Mouse (Mus musculus): Measurements from ENCODE around the gene Lix1. TPM values are rescaled to one million over a fixed set of nuclear protein-coding genes. Genes with fewer than 3 reads are reported as not detected.

The Lix1 gene
- polyA plus RNA-seq, 1 experiment from 2014 or later: 0.25 TPM

- TF ChIP-seq EP300 (IDR thresholded peaks at IDR 0.05; ENCODE audit: low read depth) (no peak), CTCF (IDR thresholded peaks at IDR 0.05; ENCODE audit: low read depth) (0 out of 2 replicates have a peak, but pooled peaks have one; percentile 18)
- Histone ChIP-seq H3K4me3 (ENCODE audit: low read depth, low read length) (no peak overlapping the region), H3K9me3 (ENCODE audit: low read length) (no peaks in the 10 kb centered on the region), H3K4me1 (ENCODE audit: insufficient read depth) (no peaks in the 10 kb centered on the region), H3K4me2 (ENCODE audit: low read depth, low read length) (no peak overlapping the region), H3K9ac (replicated peaks) (no peak overlapping the region), H3K36me3 (replicated peaks; ENCODE audit: insufficient read depth, low read length) (peaks cover 46% of the 10 kb centered on the region), H3K27me3 (ENCODE audit: insufficient read depth, low read length) (no peaks in the 10 kb centered on the region), H3K27ac (ENCODE audit: low read depth) (no peak overlapping the region)
- WGBS (ENCODE audit: insufficient replicate concordance): 81% methylated on average over 2 of the region's 2 CpGs
- ATAC-seq (no peak), DNase-seq (no peak)
Measured at GRCm38 (mm10) chr17:17386117-17386516, 16.4 kb upstream of the Lix1 start.

GRCm38 (mm10) chr17:17391823-17392222 is 10.6 kb upstream of the Lix1 start:
- TF ChIP-seq EP300 (IDR thresholded peaks at IDR 0.05; ENCODE audit: low read depth) (no peak), CTCF (IDR thresholded peaks at IDR 0.05; ENCODE audit: low read depth) (no peak)
- no peaks in the 10 kb centered on the region for H3K27me3 ChIP-seq (ENCODE audit: insufficient read depth, low read length)
- H3K27ac ChIP-seq (ENCODE audit: low read depth): no peak overlapping the region
- ATAC-seq: no peak
- no peak overlapping the region for H3K4me2 ChIP-seq (ENCODE audit: low read depth, low read length)
- no peak for DNase-seq
- H3K9ac ChIP-seq (replicated peaks): no peak overlapping the region
- H3K4me1 ChIP-seq (ENCODE audit: insufficient read depth): no peaks in the 10 kb centered on the region
- H3K9me3 ChIP-seq (ENCODE audit: low read length): no peaks in the 10 kb centered on the region
- 71% methylated on average over 4 of the region's 4 CpGs for WGBS (ENCODE audit: insufficient replicate concordance)
- H3K4me3 ChIP-seq (ENCODE audit: low read depth, low read length): no peak overlapping the region
- peaks cover 32% of the 10 kb centered on the region for H3K36me3 ChIP-seq (replicated peaks; ENCODE audit: insufficient read depth, low read length)

DNA sequence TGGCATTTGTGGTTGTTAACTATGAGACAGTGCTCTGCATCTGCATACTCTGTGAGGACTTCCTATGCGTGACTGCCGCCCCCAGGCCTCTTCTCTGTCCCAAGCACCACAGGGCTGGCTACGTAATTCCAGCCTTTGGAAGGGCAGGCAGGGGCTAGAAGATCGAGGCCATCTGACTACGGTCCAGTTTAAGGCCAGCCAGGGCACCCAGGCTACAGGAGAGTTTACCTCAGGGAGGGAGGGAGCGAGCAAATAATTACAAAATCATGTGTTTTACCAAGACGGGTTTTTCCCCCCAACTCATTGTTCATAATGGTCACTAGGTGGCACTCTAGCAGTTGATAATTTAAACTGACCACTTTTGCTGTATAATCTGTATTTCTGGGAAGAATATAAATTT is 9.6 kb upstream of the Lix1 start:
- ATAC-seq: peak; percentile 75
- Histone ChIP-seq H3K4me3 (ENCODE audit: low read depth, low read length) (no peak overlapping the region), H3K9me3 (ENCODE audit: low read length) (no peaks in the 10 kb centered on the region), H3K36me3 (replicated peaks; ENCODE audit: insufficient read depth, low read length) (peaks cover 28% of the 10 kb centered on the region), H3K4me2 (ENCODE audit: low read depth, low read length) (no peak overlapping the region), H3K4me1 (ENCODE audit: insufficient read depth) (no peaks in the 10 kb centered on the region), H3K9ac (replicated peaks) (no peak overlapping the region), H3K27ac (ENCODE audit: low read depth) (peak overlapping the region; percentile 18; the same call in 1 of the 2 replicates), H3K27me3 (ENCODE audit: insufficient read depth, low read length) (no peaks in the 10 kb centered on the region)
- peak; percentile 45 for TF ChIP-seq CTCF (IDR thresholded peaks at IDR 0.05; ENCODE audit: low read depth)
- no peak for TF ChIP-seq EP300 (IDR thresholded peaks at IDR 0.05; ENCODE audit: low read depth)
- WGBS (ENCODE audit: insufficient replicate concordance): 53% methylated on average over 7 of the region's 7 CpGs
- peak; percentile 21 for DNase-seq

GRCm38 (mm10) chr17:17393300-17393699 is 9.2 kb upstream of the Lix1 start:
- WGBS (ENCODE audit: insufficient replicate concordance): 93% methylated on average over 6 of the region's 6 CpGs
- Histone ChIP-seq H3K4me3 (ENCODE audit: low read depth, low read length) (no peak overlapping the region), H3K36me3 (replicated peaks; ENCODE audit: insufficient read depth, low read length) (peaks cover 28% of the 10 kb centered on the region), H3K9me3 (ENCODE audit: low read length) (no peaks in the 10 kb centered on the region), H3K4me2 (ENCODE audit: low read depth, low read length) (no peak overlapping the region), H3K27me3 (ENCODE audit: insufficient read depth, low read length) (no peaks in the 10 kb centered on the region), H3K4me1 (ENCODE audit: insufficient read depth) (no peaks in the 10 kb centered on the region), H3K27ac (ENCODE audit: low read depth) (no peak overlapping the region), H3K9ac (replicated peaks) (no peak overlapping the region)
- ATAC-seq (no peak), DNase-seq (no peak)
- TF ChIP-seq EP300 (IDR thresholded peaks at IDR 0.05; ENCODE audit: low read depth): no peak
- no peak for TF ChIP-seq CTCF (IDR thresholded peaks at IDR 0.05; ENCODE audit: low read depth)

GRCm38 (mm10) chr17:17394336-17394735 is 8.1 kb upstream of the Lix1 start:
- DNase-seq (peak; percentile 76), ATAC-seq (peak; percentile 51)
- H3K9ac ChIP-seq (replicated peaks): no peak overlapping the region
- H3K4me1 ChIP-seq (ENCODE audit: insufficient read depth): no peaks in the 10 kb centered on the region
- WGBS (ENCODE audit: insufficient replicate concordance): 28% methylated on average over 4 of the region's 4 CpGs
- H3K9me3 ChIP-seq (ENCODE audit: low read length): no peaks in the 10 kb centered on the region
- H3K27me3 ChIP-seq (ENCODE audit: insufficient read depth, low read length): no peaks in the 10 kb centered on the region
- TF ChIP-seq CTCF (IDR thresholded peaks at IDR 0.05; ENCODE audit: low read depth): peak; percentile 90
- TF ChIP-seq EP300 (IDR thresholded peaks at IDR 0.05; ENCODE audit: low read depth): no peak
- no peak overlapping the region for H3K4me3 ChIP-seq (ENCODE audit: low read depth, low read length)
- H3K27ac ChIP-seq (ENCODE audit: low read depth): no peak overlapping the region
- H3K4me2 ChIP-seq (ENCODE audit: low read depth, low read length): no peak overlapping the region
- peaks cover 20% of the 10 kb centered on the region for H3K36me3 ChIP-seq (replicated peaks; ENCODE audit: insufficient read depth, low read length)

DNA sequence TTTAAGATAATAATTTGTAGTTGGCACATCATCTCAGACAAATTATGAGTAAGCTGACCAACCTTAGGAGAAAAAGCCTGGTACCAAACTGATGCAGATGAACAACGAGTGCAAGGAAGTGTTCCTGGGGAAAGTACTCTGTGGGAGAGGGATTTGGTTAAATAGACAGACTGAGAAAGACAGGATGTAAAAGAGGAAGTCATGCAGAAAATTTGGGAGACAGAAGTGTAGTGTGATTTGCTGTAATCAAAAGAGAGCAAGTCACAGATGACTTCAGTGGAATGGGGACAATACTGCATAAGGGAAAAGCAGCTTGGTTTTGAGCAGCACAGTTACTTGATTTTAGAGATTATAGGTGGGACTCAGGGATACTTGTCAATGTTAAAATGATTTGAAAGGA is 5.6 kb upstream of the Lix1 start:
- Histone ChIP-seq H3K9me3 (ENCODE audit: low read length) (no peaks in the 10 kb centered on the region), H3K4me3 (ENCODE audit: low read depth, low read length) (no peak overlapping the region), H3K36me3 (replicated peaks; ENCODE audit: insufficient read depth, low read length) (peaks cover 7% of the 10 kb centered on the region; the same call in 1 of the 2 replicates), H3K4me2 (ENCODE audit: low read depth, low read length) (no peak overlapping the region), H3K9ac (replicated peaks) (no peak overlapping the region), H3K27me3 (ENCODE audit: insufficient read depth, low read length) (no peaks in the 10 kb centered on the region), H3K4me1 (ENCODE audit: insufficient read depth) (no peaks in the 10 kb centered on the region), H3K27ac (ENCODE audit: low read depth) (no peak overlapping the region)
- ATAC-seq (no peak), DNase-seq (no peak)
- TF ChIP-seq CTCF (IDR thresholded peaks at IDR 0.05; ENCODE audit: low read depth) (no peak), EP300 (IDR thresholded peaks at IDR 0.05; ENCODE audit: low read depth) (no peak)
- WGBS (ENCODE audit: insufficient replicate concordance): 53% methylated on average over 1 of the region's 1 CpGs

- peak; percentile 27; the same call in 1 of the 2 replicates for ATAC-seq
- Histone ChIP-seq H3K4me3 (ENCODE audit: low read depth, low read length) (no peak overlapping the region), H3K27ac (ENCODE audit: low read depth) (no peak overlapping the region), H3K9ac (replicated peaks) (no peak overlapping the region), H3K4me1 (ENCODE audit: insufficient read depth) (no peaks in the 10 kb centered on the region), H3K9me3 (ENCODE audit: low read length) (no peaks in the 10 kb centered on the region), H3K36me3 (replicated peaks; ENCODE audit: insufficient read depth, low read length) (no peaks in the 10 kb centered on the region; the same call in 1 of the 2 replicates), H3K4me2 (ENCODE audit: low read depth, low read length) (no peak overlapping the region), H3K27me3 (ENCODE audit: insufficient read depth, low read length) (no peaks in the 10 kb centered on the region)
- 30% methylated on average over 2 of the region's 2 CpGs for WGBS (ENCODE audit: insufficient replicate concordance)
- no peak for DNase-seq
- no peak for TF ChIP-seq EP300 (IDR thresholded peaks at IDR 0.05; ENCODE audit: low read depth)
- TF ChIP-seq CTCF (IDR thresholded peaks at IDR 0.05; ENCODE audit: low read depth): no peak
Measured at GRCm38 (mm10) chr17:17398664-17399063, 3.8 kb upstream of the Lix1 start.

Measured in liver, postnatal 0 days (tissue).